Mouse (Mus musculus): ENCODE data around the gene Rnase13. TPM values are rescaled to one million over a fixed set of nuclear protein-coding genes. Genes with fewer than 3 reads are reported as not detected.
A peak's percentile ranks its signal among the peaks of the same experiment; 100 is the strongest.

The Rnase13 gene
- polyA plus RNA-seq, 1 experiment from 2014 or later = not detected

- Histone ChIP-seq H3K27ac (no peak overlapping the region), H3K27me3 (peaks cover 29% of the 10 kb centered on the region), H3K9me3 (replicated peaks) (no peaks in the 10 kb centered on the region), H3K9ac (no peak overlapping the region), H3K4me3 (no peak overlapping the region), H3K4me1 (peaks cover 26% of the 10 kb centered on the region), H3K36me3 (no peaks in the 10 kb centered on the region), H3K4me2 (replicated peaks) (no peak overlapping the region)
- WGBS = 90% methylated on average over 10 of the region's 10 CpGs
- no peak for ATAC-seq (ENCODE audit: low FRiP score)
Measured at GRCm38 (mm10) chr14:51911301-51911700, 11.3 kb downstream of the Rnase13 start.

- no peak overlapping the region for H3K4me2 ChIP-seq (replicated peaks)
- no peak for ATAC-seq (ENCODE audit: low FRiP score)
- no peaks in the 10 kb centered on the region for H3K9me3 ChIP-seq (replicated peaks)
- H3K27ac ChIP-seq = no peak overlapping the region
- no peak overlapping the region for H3K4me3 ChIP-seq
- no peak overlapping the region for H3K9ac ChIP-seq
- no peaks in the 10 kb centered on the region for H3K36me3 ChIP-seq
- peaks cover 5% of the 10 kb centered on the region; the same call in 1 of the 2 replicates for H3K27me3 ChIP-seq
- no peaks in the 10 kb centered on the region for H3K4me1 ChIP-seq
- 94% methylated on average over 11 of the region's 11 CpGs for WGBS
Measured at GRCm38 (mm10) chr14:51906102-51906501, 16.5 kb downstream of the Rnase13 start.

GRCm38 (mm10) chr14:51904706-51905105 lies 17.9 kb downstream of the Rnase13 start:
- no peak overlapping the region for H3K27ac ChIP-seq
- H3K4me2 ChIP-seq (replicated peaks) = no peak overlapping the region
- 69% methylated on average over 7 of the region's 7 CpGs for WGBS
- H3K4me3 ChIP-seq = no peak overlapping the region
- no peaks in the 10 kb centered on the region for H3K4me1 ChIP-seq
- H3K9me3 ChIP-seq (replicated peaks) = no peaks in the 10 kb centered on the region
- no peak overlapping the region for H3K9ac ChIP-seq
- no peaks in the 10 kb centered on the region for H3K27me3 ChIP-seq
- H3K36me3 ChIP-seq = no peaks in the 10 kb centered on the region
- no peak for ATAC-seq (ENCODE audit: low FRiP score)

- Histone ChIP-seq H3K4me3 (no peak overlapping the region), H3K9ac (no peak overlapping the region), H3K4me1 (no peaks in the 10 kb centered on the region), H3K27ac (no peak overlapping the region), H3K4me2 (replicated peaks) (no peak overlapping the region), H3K27me3 (no peaks in the 10 kb centered on the region), H3K9me3 (replicated peaks) (no peaks in the 10 kb centered on the region), H3K36me3 (no peaks in the 10 kb centered on the region)
- WGBS = 90% methylated on average over 9 of the region's 9 CpGs
- no peak; the same call in 1 of the 2 replicates for ATAC-seq (ENCODE audit: low FRiP score)
Measured at GRCm38 (mm10) chr14:51903782-51904181, 18.8 kb downstream of the Rnase13 start.

GRCm38 (mm10) chr14:51902806-51903710 lies 19.5 kb downstream of the Rnase13 start:
- Histone ChIP-seq H3K9ac (no peak overlapping the region), H3K4me1 (no peaks in the 10 kb centered on the region), H3K4me2 (replicated peaks) (no peak overlapping the region), H3K9me3 (replicated peaks) (no peaks in the 10 kb centered on the region), H3K36me3 (no peaks in the 10 kb centered on the region), H3K27me3 (no peaks in the 10 kb centered on the region), H3K4me3 (no peak overlapping the region), H3K27ac (no peak overlapping the region)
- peak; percentile 78 for ATAC-seq (ENCODE audit: low FRiP score)
- 64% methylated on average over 9 of the region's 9 CpGs for WGBS

GRCm38 (mm10) chr14:51899351-51899750 lies 23.2 kb downstream of the Rnase13 start:
- WGBS = 97% methylated on average over 1 of the region's 1 CpGs
- H3K9ac ChIP-seq = no peak overlapping the region
- H3K4me1 ChIP-seq = no peaks in the 10 kb centered on the region
- no peak overlapping the region for H3K4me2 ChIP-seq (replicated peaks)
- H3K4me3 ChIP-seq = no peak overlapping the region
- H3K36me3 ChIP-seq = peaks cover 7% of the 10 kb centered on the region; the same call in 1 of the 2 replicates
- H3K27ac ChIP-seq = no peak overlapping the region
- no peaks in the 10 kb centered on the region for H3K9me3 ChIP-seq (replicated peaks)
- H3K27me3 ChIP-seq = no peaks in the 10 kb centered on the region
- ATAC-seq (ENCODE audit: low FRiP score) = no peak

DNA sequence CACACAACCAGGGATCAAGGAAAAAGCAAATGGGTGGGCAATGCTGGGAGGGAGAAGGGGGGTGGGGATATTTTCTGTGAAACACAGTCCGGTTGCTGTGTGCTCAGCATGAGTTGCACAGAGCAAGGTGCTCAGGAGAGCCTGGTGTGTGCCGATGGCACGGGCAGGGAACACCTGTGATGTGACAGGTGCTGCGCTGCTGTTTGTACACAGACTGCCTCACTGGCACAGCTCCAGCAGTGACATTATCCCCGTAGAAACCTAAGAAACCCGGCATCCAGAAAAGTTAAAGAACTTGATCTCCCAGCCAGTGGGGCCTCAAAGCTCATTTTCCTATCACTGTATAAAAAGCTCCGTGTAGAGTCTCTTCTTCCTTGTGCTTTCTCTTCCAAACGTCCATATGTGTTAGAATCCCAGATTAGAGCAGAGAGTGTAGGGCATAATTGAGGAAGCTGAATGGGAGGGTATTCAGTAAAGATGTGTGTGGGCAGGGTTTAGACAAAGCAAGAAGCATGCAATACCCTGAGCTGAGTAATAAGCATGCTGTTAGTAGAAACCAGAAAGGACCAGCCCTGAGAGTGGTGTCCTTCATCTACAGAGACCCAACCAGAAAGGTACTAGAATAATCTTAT lies 25.9 kb downstream of the Rnase13 start:
- Histone ChIP-seq H3K4me2 (replicated peaks) (no peak overlapping the region), H3K4me1 (no peaks in the 10 kb centered on the region), H3K27me3 (no peaks in the 10 kb centered on the region), H3K36me3 (peaks cover 20% of the 10 kb centered on the region), H3K4me3 (no peak overlapping the region), H3K9ac (no peak overlapping the region), H3K9me3 (replicated peaks) (no peaks in the 10 kb centered on the region), H3K27ac (no peak overlapping the region)
- WGBS = 88% methylated on average over 8 of the region's 8 CpGs
- no peak for ATAC-seq (ENCODE audit: low FRiP score)

GRCm38 (mm10) chr14:51896019-51896418 lies 26.6 kb downstream of the Rnase13 start:
- no peaks in the 10 kb centered on the region for H3K27me3 ChIP-seq
- H3K36me3 ChIP-seq = peaks cover 26% of the 10 kb centered on the region
- no peaks in the 10 kb centered on the region for H3K4me1 ChIP-seq
- WGBS = 85% methylated on average over 6 of the region's 6 CpGs
- no peak overlapping the region for H3K27ac ChIP-seq
- no peak for ATAC-seq (ENCODE audit: low FRiP score)
- H3K4me3 ChIP-seq = no peak overlapping the region
- H3K9me3 ChIP-seq (replicated peaks) = no peaks in the 10 kb centered on the region
- no peak overlapping the region for H3K9ac ChIP-seq
- H3K4me2 ChIP-seq (replicated peaks) = no peak overlapping the region

GRCm38 (mm10) chr14:51895071-51895470 lies 27.5 kb downstream of the Rnase13 start:
- Histone ChIP-seq H3K4me2 (replicated peaks) (no peak overlapping the region), H3K9ac (no peak overlapping the region), H3K4me1 (no peaks in the 10 kb centered on the region), H3K36me3 (peaks cover 36% of the 10 kb centered on the region), H3K27me3 (no peaks in the 10 kb centered on the region), H3K4me3 (no peak overlapping the region), H3K9me3 (replicated peaks) (no peaks in the 10 kb centered on the region), H3K27ac (no peak overlapping the region)
- ATAC-seq (ENCODE audit: low FRiP score) = no peak
- WGBS = 88% methylated on average over 14 of the region's 14 CpGs

DNA sequence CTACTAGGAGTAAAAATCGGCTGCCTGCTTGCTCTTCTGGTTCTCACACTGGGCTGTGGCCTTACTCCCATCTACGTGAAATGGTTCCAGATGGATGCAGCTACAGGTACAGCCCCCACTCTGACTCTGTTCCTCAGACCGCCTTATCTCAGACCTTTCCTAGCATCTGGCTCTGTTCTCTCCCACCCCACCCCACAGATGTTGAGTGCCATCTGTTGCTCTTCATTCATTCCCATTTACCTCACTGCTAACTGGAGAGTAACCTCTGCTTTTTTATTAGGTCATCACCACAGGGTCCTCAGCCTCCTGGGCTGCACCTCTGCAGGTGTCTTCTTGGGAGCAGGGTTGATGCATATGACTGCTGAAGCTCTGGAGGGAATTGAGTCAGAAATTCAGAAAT lies 28.8 kb downstream of the Rnase13 start:
- ATAC-seq (ENCODE audit: low FRiP score) = no peak
- no peaks in the 10 kb centered on the region for H3K27me3 ChIP-seq
- WGBS = 60% methylated on average over 3 of the region's 3 CpGs
- peaks cover 48% of the 10 kb centered on the region for H3K36me3 ChIP-seq
- H3K9me3 ChIP-seq (replicated peaks) = no peaks in the 10 kb centered on the region
- H3K27ac ChIP-seq = no peak overlapping the region
- H3K4me2 ChIP-seq (replicated peaks) = no peak overlapping the region
- no peaks in the 10 kb centered on the region for H3K4me1 ChIP-seq
- H3K4me3 ChIP-seq = no peak overlapping the region
- H3K9ac ChIP-seq = no peak overlapping the region

DNA sequence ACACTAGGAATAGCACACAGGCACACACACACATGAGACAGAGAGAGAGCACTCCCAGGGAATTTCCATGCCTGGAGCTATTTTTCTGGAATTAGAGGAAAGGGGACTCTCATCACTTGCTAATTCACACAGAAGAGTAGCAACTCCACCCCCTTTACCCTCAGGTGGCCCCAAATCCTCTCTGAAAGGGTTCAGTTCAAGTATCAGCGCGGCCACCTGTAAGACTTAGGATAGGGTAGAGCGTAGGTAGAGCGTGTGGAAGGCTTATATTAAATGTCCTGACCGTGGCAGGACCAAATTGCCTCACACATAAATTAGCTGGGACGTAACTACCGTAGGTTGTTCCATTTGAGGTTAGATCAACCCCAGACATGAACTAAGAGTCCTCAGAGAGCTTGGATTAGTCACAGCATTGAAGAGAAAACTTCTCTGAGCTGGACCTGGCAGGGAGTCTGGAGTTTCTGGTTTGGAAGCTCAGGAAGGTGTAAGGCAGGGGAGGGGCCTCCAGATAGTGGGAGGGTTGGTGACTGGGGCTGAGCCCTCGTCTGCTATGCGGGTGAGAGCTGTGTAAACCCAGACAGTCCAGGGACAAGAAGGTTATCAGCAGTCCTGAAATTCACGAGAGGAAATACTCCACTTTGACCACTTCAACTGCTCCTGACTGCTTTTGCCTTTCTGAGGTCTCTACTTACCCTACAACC lies 29.3 kb downstream of the Rnase13 start:
- ATAC-seq (ENCODE audit: low FRiP score) = 0 out of 2 replicates have a peak, but pooled peaks have one; percentile 29
- H3K4me1 ChIP-seq = no peaks in the 10 kb centered on the region
- H3K4me2 ChIP-seq (replicated peaks) = no peak overlapping the region
- H3K9ac ChIP-seq = no peak overlapping the region
- H3K27me3 ChIP-seq = no peaks in the 10 kb centered on the region
- H3K27ac ChIP-seq = no peak overlapping the region
- H3K36me3 ChIP-seq = peaks cover 54% of the 10 kb centered on the region
- no peak overlapping the region for H3K4me3 ChIP-seq
- 35% methylated on average over 10 of the region's 10 CpGs for WGBS
- H3K9me3 ChIP-seq (replicated peaks) = no peaks in the 10 kb centered on the region

- no peaks in the 10 kb centered on the region for H3K4me1 ChIP-seq
- no peak within 1 kb of the TSS for H3K9ac ChIP-seq
- H3K27me3 ChIP-seq = no peaks in the 10 kb centered on the region
- no peaks in the 10 kb centered on the region for H3K9me3 ChIP-seq (replicated peaks)
- peaks cover 63% of the 10 kb centered on the region for H3K36me3 ChIP-seq
- WGBS = 93% methylated on average over 9 of the region's 9 CpGs
- ATAC-seq (ENCODE audit: low FRiP score) = no peak
- H3K27ac ChIP-seq = no peak within 1 kb of the TSS
- H3K4me2 ChIP-seq (replicated peaks) = no peak within 1 kb of the TSS
- H3K4me3 ChIP-seq = no peak within 1 kb of the TSS
Measured at GRCm38 (mm10) chr14:51892191-51892939, 30.2 kb downstream of the Rnase13 start, which contains the start of gene Slc39a2. Gene Slc39a2, plus strand, starts transcription at chr14:51892889.
